Mouse (Mus musculus): Measurements from ENCODE around the gene Pnlip. TPM values are rescaled to one million over a fixed set of nuclear protein-coding genes. Genes with fewer than 3 reads are reported as not detected.

Gene Pnlip
- polyA plus RNA-seq (2015; fragmentation: Nextera tagmentation; extraction: Ambion mirVana) = not detected in 2 replicates

DNA sequence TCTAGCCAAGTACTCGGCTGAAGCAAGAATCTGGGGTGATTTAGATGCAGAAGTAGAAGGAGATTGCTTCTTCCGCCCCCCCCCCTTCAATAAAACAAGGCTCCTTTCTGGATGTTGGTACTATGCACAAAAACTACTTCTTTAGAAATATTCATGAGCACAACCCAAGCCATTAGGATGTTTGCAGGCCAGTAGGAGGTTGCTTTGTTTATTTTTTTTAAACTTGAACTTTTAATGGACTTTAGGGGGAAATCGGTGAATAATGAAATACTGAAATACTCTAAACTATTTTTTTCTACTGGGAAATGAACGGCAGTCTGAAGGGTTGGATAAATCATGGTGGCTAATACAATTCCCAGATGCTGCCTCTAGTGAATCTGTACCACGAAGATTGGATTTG, at the start of gene Pnlip:
Pnlip (plus strand) TSS at position 301 of the 400 bp plus-strand sequence.
- no peaks in the 10 kb centered on the region for H3K9me3 ChIP-seq
- no peak within 1 kb of the TSS for H3K4me2 ChIP-seq (replicated peaks)
- no peaks in the 10 kb centered on the region for H3K4me1 ChIP-seq (replicated peaks)
- no peaks in the 10 kb centered on the region for H3K36me3 ChIP-seq
- no peaks in the 10 kb centered on the region for H3K27me3 ChIP-seq
- 83% methylated on average over 5 of the region's 5 CpGs for WGBS
- no peak within 1 kb of the TSS for H3K9ac ChIP-seq (replicated peaks)
- no peak for ATAC-seq
- no peak within 1 kb of the TSS for H3K27ac ChIP-seq
- H3K4me3 ChIP-seq (replicated peaks) = no peak within 1 kb of the TSS

DNA sequence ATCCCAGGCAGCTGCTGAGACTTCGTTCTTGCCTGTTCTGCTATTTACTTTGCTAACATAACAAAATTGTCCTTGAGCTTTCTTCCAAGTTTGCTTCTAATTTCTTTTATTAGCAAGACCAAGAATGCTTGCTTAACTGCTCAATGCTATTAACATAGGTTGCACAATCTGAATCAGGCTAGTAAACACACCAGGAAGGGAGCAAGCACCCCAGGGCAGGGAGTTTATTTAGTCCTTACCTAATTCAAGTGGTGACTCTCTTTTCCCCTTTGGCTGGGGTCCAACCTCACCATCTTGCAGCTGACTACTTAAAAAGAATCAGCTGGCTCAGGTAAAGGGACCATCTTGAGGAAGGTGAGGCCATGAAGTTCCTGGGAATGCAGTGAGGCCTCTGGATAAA, 42.6 kb upstream of the Pnlip start:
- Histone ChIP-seq H3K36me3 (no peaks in the 10 kb centered on the region), H3K4me1 (replicated peaks) (no peaks in the 10 kb centered on the region), H3K27me3 (no peaks in the 10 kb centered on the region), H3K9ac (replicated peaks) (no peak overlapping the region), H3K4me2 (replicated peaks) (no peak overlapping the region), H3K27ac (no peak overlapping the region), H3K4me3 (replicated peaks) (no peak overlapping the region), H3K9me3 (no peaks in the 10 kb centered on the region)
- ATAC-seq = no peak
- 70% methylated on average over 1 of the region's 1 CpGs for WGBS

GRCm38 (mm10) chr19:58612745-58613144, 39.6 kb upstream of the Pnlip start:
- H3K4me1 ChIP-seq (replicated peaks) = no peaks in the 10 kb centered on the region
- H3K4me3 ChIP-seq (replicated peaks) = no peak overlapping the region
- H3K27me3 ChIP-seq = no peaks in the 10 kb centered on the region
- WGBS = 84% methylated on average over 3 of the region's 3 CpGs
- no peak overlapping the region for H3K4me2 ChIP-seq (replicated peaks)
- no peak for ATAC-seq
- no peak overlapping the region for H3K27ac ChIP-seq
- H3K9ac ChIP-seq (replicated peaks) = no peak overlapping the region
- H3K36me3 ChIP-seq = no peaks in the 10 kb centered on the region
- no peaks in the 10 kb centered on the region for H3K9me3 ChIP-seq

- no peaks in the 10 kb centered on the region for H3K9me3 ChIP-seq
- H3K9ac ChIP-seq (replicated peaks) = no peak overlapping the region
- H3K4me3 ChIP-seq (replicated peaks) = no peak overlapping the region
- H3K4me1 ChIP-seq (replicated peaks) = no peaks in the 10 kb centered on the region
- no peak for ATAC-seq
- no peaks in the 10 kb centered on the region for H3K27me3 ChIP-seq
- no peak overlapping the region for H3K27ac ChIP-seq
- H3K4me2 ChIP-seq (replicated peaks) = no peak overlapping the region
- H3K36me3 ChIP-seq = no peaks in the 10 kb centered on the region
- 85% methylated on average over 7 of the region's 7 CpGs for WGBS
Measured at GRCm38 (mm10) chr19:58616606-58617005, 35.7 kb upstream of the Pnlip start.

- Histone ChIP-seq H3K36me3 (no peaks in the 10 kb centered on the region), H3K27ac (no peak overlapping the region), H3K4me3 (replicated peaks) (no peak overlapping the region), H3K9me3 (no peaks in the 10 kb centered on the region), H3K4me1 (replicated peaks) (no peaks in the 10 kb centered on the region), H3K4me2 (replicated peaks) (no peak overlapping the region), H3K27me3 (no peaks in the 10 kb centered on the region), H3K9ac (replicated peaks) (no peak overlapping the region)
- WGBS = 88% methylated on average over 3 of the region's 3 CpGs
- no peak for ATAC-seq
Measured at GRCm38 (mm10) chr19:58620661-58621060, 31.6 kb upstream of the Pnlip start.

DNA sequence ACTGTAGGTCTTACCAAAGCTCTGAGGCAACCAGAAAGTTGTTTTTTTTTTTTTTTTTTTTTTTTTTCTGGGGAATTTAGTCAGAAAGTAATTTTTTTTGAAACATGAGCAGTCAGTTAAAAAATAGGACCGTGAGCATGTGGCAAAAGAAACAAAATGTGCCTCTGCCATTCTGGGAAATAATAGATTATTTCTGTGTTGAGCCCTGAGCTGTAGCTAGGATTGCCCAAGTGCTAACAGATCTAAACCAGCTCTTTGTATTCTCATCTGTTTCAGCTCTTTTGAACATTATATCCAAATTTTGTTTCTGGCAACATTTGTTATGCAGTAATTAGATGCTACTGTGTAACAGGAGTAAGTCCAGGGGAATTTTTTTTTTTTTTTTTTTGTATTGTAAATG, 30.7 kb upstream of the Pnlip start:
- Histone ChIP-seq H3K27me3 (no peaks in the 10 kb centered on the region), H3K4me1 (replicated peaks) (no peaks in the 10 kb centered on the region), H3K27ac (no peak overlapping the region), H3K36me3 (no peaks in the 10 kb centered on the region), H3K4me2 (replicated peaks) (no peak overlapping the region), H3K4me3 (replicated peaks) (no peak overlapping the region), H3K9ac (replicated peaks) (no peak overlapping the region), H3K9me3 (no peaks in the 10 kb centered on the region)
- 78% methylated on average over 1 of the region's 1 CpGs for WGBS
- no peak for ATAC-seq

DNA sequence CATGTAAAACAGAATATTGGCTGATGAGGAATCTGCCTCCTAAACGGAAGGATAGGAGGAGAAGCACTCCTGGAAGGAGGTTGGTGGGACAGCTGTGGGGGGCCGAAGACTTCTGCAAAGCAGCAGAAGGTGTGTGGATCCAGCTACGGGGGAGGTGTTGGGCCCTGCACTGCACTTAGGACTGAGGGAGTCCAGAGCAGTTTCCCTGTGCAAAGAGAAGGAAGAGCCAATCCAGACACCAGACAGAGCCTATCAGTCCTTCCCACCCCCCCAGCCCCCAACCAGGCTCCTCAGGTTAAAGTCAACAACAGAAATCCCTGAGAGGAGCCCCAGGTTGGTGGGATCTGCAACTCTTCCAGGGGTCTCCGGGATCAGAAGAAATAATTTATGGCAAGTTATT, 27.5 kb upstream of the Pnlip start:
- H3K27ac ChIP-seq = no peak overlapping the region
- H3K4me2 ChIP-seq (replicated peaks) = no peak overlapping the region
- no peaks in the 10 kb centered on the region for H3K27me3 ChIP-seq
- 91% methylated on average over 4 of the region's 4 CpGs for WGBS
- H3K36me3 ChIP-seq = no peaks in the 10 kb centered on the region
- H3K9ac ChIP-seq (replicated peaks) = no peak overlapping the region
- H3K9me3 ChIP-seq = no peaks in the 10 kb centered on the region
- H3K4me1 ChIP-seq (replicated peaks) = no peaks in the 10 kb centered on the region
- H3K4me3 ChIP-seq (replicated peaks) = no peak overlapping the region
- ATAC-seq = no peak

DNA sequence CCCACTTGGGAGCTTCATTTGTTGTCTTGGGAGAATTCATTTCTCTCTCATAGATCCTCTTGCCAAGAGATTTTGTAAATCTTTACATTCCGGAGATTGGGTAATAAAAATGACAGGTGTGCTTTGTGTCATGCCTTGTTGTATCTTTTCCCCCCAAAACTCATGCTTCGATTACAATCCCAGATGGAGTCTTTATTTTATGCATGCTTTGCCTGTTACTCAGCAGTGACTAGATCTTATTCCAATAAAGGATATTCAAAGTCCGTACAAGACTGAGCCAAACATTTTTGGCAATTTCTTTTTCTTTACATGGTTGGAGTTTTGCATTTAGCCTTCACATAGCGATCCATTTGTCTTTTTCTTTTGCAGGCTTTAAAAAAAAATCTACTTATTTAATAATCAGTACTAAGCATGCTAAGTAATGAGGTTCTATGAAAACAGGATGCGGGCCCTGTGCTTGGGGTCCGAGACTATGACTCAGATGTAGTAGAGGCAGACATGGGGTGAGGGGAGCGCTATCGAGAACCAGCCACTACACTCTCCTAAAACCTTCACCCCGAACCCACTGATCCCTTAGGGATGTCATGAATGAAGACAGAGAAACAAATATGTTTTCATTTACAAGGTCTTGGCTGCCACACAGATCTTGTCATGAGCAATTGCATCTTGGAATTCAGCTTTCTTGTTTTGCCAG, 26.9 kb upstream of the Pnlip start:
- Histone ChIP-seq H3K9ac (replicated peaks) (no peak overlapping the region), H3K4me3 (replicated peaks) (no peak overlapping the region), H3K27me3 (no peaks in the 10 kb centered on the region), H3K4me2 (replicated peaks) (no peak overlapping the region), H3K9me3 (no peaks in the 10 kb centered on the region), H3K36me3 (no peaks in the 10 kb centered on the region), H3K27ac (no peak overlapping the region), H3K4me1 (replicated peaks) (no peaks in the 10 kb centered on the region)
- WGBS = 93% methylated on average over 9 of the region's 9 CpGs
- no peak for ATAC-seq

DNA sequence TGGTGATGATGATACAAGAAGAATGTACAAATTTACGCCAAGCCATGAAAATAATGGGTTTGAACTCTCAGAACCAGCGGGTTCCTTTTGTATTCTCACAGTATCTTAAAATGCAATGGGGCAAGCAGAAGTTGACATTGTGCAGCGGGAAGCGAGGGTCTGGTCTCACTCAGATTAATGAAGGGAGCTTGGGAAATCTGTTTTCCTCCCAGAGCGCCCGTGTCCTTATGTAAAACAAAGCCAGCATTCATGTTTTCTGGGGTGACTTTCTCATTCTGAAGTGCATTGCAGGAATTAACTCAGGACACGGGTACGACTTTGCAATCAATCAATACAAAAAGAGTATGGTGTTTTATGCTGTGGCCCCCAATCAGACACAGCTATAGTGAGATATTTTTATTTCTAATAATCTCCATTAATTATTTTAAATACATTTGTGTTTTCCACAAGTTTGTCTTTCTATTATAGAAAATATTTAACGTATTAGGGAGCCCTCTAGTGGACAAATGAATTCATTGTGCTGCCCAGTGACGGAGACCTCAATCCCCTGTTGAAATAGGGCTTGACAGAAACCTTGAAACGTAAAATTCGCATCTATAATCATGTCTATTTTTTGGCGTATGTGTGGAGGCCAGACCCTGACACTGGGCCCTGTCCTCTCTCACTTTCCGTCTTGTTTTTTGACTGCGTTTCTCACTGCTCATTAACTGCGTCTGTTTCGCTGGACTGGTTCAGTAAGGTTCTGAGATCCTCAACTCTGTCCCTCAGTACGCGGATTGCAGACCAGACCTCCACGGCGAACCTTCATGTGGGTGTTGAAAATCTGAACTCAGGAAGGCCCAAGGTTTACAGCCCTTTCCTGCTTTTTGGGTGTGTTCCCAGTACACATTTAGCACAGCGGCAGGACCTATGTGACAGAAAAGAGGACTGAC, 24.6 kb upstream of the Pnlip start:
- no peak for ATAC-seq
- 45% methylated on average over 22 of the region's 22 CpGs for WGBS
- H3K36me3 ChIP-seq = no peaks in the 10 kb centered on the region
- no peak overlapping the region for H3K4me3 ChIP-seq (replicated peaks)
- no peaks in the 10 kb centered on the region for H3K4me1 ChIP-seq (replicated peaks)
- H3K9me3 ChIP-seq = no peaks in the 10 kb centered on the region
- no peak overlapping the region for H3K27ac ChIP-seq
- H3K4me2 ChIP-seq (replicated peaks) = 0 out of 2 replicates have a peak overlapping the region, but pooled peaks have one; percentile 10
- no peak overlapping the region; the same call in 1 of the 2 replicates for H3K9ac ChIP-seq (replicated peaks)
- H3K27me3 ChIP-seq = no peaks in the 10 kb centered on the region

- Histone ChIP-seq H3K4me1 (replicated peaks) (no peaks in the 10 kb centered on the region), H3K4me2 (replicated peaks) (no peak overlapping the region), H3K4me3 (replicated peaks) (no peak overlapping the region), H3K36me3 (no peaks in the 10 kb centered on the region), H3K9me3 (no peaks in the 10 kb centered on the region), H3K9ac (replicated peaks) (no peak overlapping the region), H3K27me3 (no peaks in the 10 kb centered on the region), H3K27ac (no peak overlapping the region)
- ATAC-seq = no peak
- WGBS = 88% methylated on average over 3 of the region's 3 CpGs
Measured at GRCm38 (mm10) chr19:58629351-58629773, 22.9 kb upstream of the Pnlip start.

DNA sequence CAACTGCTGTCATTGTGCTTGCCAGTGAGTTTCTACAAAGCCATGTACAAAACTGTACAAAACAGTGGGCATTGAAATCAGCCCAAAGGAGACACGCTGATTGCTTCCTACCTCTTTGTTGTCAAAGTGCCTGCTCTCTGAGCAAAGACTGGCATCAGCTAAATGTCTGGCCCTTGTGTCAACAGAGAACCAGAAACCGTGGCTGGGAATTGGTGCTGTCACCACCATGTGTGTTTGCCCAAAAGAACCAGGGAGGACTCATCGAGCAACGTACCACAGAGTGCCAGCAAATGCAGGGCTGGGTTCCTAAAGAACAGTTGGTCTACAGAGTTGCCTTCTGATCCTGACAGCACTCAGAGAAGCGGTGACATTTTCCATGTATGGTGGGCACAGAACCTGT, 2.3 kb upstream of the Pnlip start:
- H3K4me2 ChIP-seq (replicated peaks) = no peak overlapping the region
- no peak overlapping the region for H3K27ac ChIP-seq
- no peaks in the 10 kb centered on the region for H3K27me3 ChIP-seq
- WGBS = 85% methylated on average over 5 of the region's 5 CpGs
- H3K9ac ChIP-seq (replicated peaks) = no peak overlapping the region
- H3K4me3 ChIP-seq (replicated peaks) = no peak overlapping the region
- H3K4me1 ChIP-seq (replicated peaks) = no peaks in the 10 kb centered on the region
- H3K36me3 ChIP-seq = no peaks in the 10 kb centered on the region
- no peak for ATAC-seq
- H3K9me3 ChIP-seq = no peaks in the 10 kb centered on the region

- H3K36me3 ChIP-seq = no peaks in the 10 kb centered on the region
- no peak overlapping the region for H3K4me3 ChIP-seq (replicated peaks)
- 55% methylated on average over 4 of the region's 4 CpGs for WGBS
- ATAC-seq = no peak
- no peaks in the 10 kb centered on the region for H3K4me1 ChIP-seq (replicated peaks)
- H3K9ac ChIP-seq (replicated peaks) = no peak overlapping the region
- H3K4me2 ChIP-seq (replicated peaks) = no peak overlapping the region
- H3K27ac ChIP-seq = no peak overlapping the region
- H3K9me3 ChIP-seq = no peaks in the 10 kb centered on the region
- H3K27me3 ChIP-seq = no peaks in the 10 kb centered on the region
Measured at GRCm38 (mm10) chr19:58662098-58662497, 9.8 kb downstream of the Pnlip start.

All from midbrain, embryonic 13.5 days (tissue).